Mouse (Mus musculus): Measurements from ENCODE around the gene Gm18596. TPM values are rescaled to one million over a fixed set of nuclear protein-coding genes. Genes with fewer than 3 reads are reported as not detected.
"Not testable (repeated sequence)": the region's sequence is repeated elsewhere in the genome, so short reads cannot be mapped to it uniquely, and the experiment has no call there.

Gene Gm18596
- polyA plus RNA-seq, 1 experiment from 2014 or later = not detected

DNA sequence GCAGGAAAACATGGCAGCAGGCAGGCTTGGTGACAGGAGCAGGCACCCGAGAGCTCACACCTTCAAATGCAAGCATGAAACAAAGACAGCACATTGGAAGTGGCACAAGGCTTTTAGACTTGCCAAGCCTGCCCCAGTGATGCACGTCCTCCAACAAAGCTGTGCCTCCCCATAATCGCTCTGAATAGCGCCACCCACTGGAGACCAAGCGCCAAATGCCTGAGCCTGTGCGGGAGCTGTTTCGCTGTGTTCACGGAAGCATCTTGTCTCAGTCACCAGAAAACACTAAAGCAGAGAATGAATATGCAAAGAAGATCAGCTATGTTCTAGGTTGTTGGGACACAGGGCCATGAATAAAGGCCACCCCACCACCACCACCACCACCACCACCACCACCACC, 17.6 kb downstream of the Gm18596 start:
- Histone ChIP-seq H3K4me1 (replicated peaks; ENCODE audit: control insufficient read depth, insufficient read depth, low read length) (no peaks in the 10 kb centered on the region), H3K4me3 (ENCODE audit: low read length) (no peak overlapping the region), H3K27me3 (ENCODE audit: control insufficient read depth, insufficient read depth, low read depth, low read length) (no peaks in the 10 kb centered on the region), H3K9ac (ENCODE audit: low read length) (no peak overlapping the region), H3K27ac (ENCODE audit: low read length) (no peak overlapping the region), H3K36me3 (ENCODE audit: control insufficient read depth, insufficient read depth, low read length) (no peaks in the 10 kb centered on the region), H3K9me3 (ENCODE audit: control insufficient read depth, low read length) (no peaks in the 10 kb centered on the region), H3K4me2 (ENCODE audit: low read depth, low read length) (no peak overlapping the region)
- WGBS = 73% methylated on average over 8 of the region's 8 CpGs
- no peak for ATAC-seq (ENCODE audit: low read depth)

DNA sequence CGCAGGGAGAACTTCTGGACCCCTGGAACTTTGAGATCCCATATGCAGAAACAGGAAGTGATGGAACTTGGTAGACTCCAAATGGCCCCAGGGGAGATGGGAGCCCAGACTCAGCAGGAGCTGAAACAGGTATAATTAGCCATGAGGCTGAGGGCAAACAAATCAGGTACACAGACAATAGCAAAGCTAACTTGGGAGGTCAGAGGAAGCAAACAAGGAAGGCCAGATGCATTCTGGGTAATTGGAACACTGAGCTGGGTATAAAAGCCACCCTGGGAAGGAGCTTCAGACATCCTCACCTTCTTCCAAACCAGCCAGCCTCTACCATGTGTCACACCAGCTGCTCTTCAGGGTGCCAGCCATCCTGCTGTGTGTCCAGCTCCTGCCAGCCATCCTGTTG, 22.1 kb downstream of the Gm18596 start, which contains the start of gene Krtap12-1:
TSS of gene Krtap12-1 (plus strand) at position 301 of the 400 bp plus-strand sequence.
- WGBS = 74% methylated on average over 1 of the region's 1 CpGs
- not testable (repeated sequence) for H3K27me3 ChIP-seq (ENCODE audit: control insufficient read depth, insufficient read depth, low read depth, low read length); ATAC-seq (ENCODE audit: low read depth); H3K4me2 ChIP-seq (ENCODE audit: low read depth, low read length); H3K27ac ChIP-seq (ENCODE audit: low read length); H3K4me1 ChIP-seq (replicated peaks; ENCODE audit: control insufficient read depth, insufficient read depth, low read length); H3K4me3 ChIP-seq (ENCODE audit: low read length); H3K36me3 ChIP-seq (ENCODE audit: control insufficient read depth, insufficient read depth, low read length); H3K9ac ChIP-seq (ENCODE audit: low read length); H3K9me3 ChIP-seq (ENCODE audit: control insufficient read depth, low read length)

DNA sequence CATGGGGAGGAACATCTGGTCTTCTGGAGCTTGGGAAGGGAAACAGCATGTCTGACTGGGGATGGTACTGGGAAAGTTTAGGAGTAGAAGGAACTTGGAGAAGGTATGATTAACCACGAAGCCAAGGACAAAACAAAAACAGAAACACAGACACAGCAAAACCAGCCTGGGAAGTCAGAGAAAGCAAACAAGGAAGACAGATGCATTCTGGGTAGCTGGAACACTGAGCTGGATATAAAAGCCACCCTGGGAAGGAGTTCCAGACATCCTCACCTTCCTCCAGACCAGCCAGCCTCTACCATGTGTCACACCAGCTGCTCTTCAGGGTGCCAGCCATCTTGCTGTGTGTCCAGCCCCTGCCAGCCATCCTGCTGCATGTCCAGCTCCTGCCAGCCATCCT, 26.9 kb downstream of the Gm18596 start, which contains the start of gene Gm10142:
TSS of gene Gm10142 (plus strand) at position 301 of the 400 bp plus-strand sequence.
- Histone ChIP-seq H3K4me1 (replicated peaks; ENCODE audit: control insufficient read depth, insufficient read depth, low read length) (no peaks in the 10 kb centered on the region), H3K27ac (ENCODE audit: low read length) (no peak within 1 kb of the TSS), H3K9ac (ENCODE audit: low read length) (no peak within 1 kb of the TSS), H3K9me3 (ENCODE audit: control insufficient read depth, low read length) (no peaks in the 10 kb centered on the region), H3K4me3 (ENCODE audit: low read length) (no peak within 1 kb of the TSS), H3K36me3 (ENCODE audit: control insufficient read depth, insufficient read depth, low read length) (no peaks in the 10 kb centered on the region), H3K27me3 (ENCODE audit: control insufficient read depth, insufficient read depth, low read depth, low read length) (no peaks in the 10 kb centered on the region), H3K4me2 (ENCODE audit: low read depth, low read length) (no peak within 1 kb of the TSS)
- no peak for ATAC-seq (ENCODE audit: low read depth)
- 88% methylated on average over 1 of the region's 1 CpGs for WGBS

DNA sequence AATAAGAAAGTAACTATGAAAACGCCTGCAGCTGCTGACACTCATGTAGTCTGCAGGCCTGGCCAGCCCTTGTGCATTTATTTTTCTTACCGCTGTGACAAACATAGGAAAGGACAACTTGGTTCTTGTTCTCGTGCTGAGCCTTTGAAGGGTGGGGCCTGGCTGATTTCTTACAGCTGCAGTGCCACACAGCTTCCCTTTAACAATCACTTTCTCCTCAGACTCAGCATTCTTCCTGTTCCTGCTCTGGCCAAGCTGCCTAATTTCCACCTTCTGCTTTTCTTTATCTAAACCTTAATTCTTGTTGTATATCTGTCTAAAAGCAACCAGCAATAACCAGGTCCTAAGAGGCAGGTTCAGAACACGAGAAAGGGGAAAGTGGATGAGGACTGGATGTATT, 28.7 kb downstream of the Gm18596 start:
- Histone ChIP-seq H3K9me3 (ENCODE audit: control insufficient read depth, low read length) (no peaks in the 10 kb centered on the region), H3K4me3 (ENCODE audit: low read length) (no peak overlapping the region), H3K27me3 (ENCODE audit: control insufficient read depth, insufficient read depth, low read depth, low read length) (no peaks in the 10 kb centered on the region), H3K9ac (ENCODE audit: low read length) (no peak overlapping the region), H3K27ac (ENCODE audit: low read length) (no peak overlapping the region), H3K4me2 (ENCODE audit: low read depth, low read length) (no peak overlapping the region), H3K4me1 (replicated peaks; ENCODE audit: control insufficient read depth, insufficient read depth, low read length) (no peaks in the 10 kb centered on the region), H3K36me3 (ENCODE audit: control insufficient read depth, insufficient read depth, low read length) (no peaks in the 10 kb centered on the region)
- WGBS = 55% methylated on average over 4 of the region's 4 CpGs
- no peak for ATAC-seq (ENCODE audit: low read depth)

DNA sequence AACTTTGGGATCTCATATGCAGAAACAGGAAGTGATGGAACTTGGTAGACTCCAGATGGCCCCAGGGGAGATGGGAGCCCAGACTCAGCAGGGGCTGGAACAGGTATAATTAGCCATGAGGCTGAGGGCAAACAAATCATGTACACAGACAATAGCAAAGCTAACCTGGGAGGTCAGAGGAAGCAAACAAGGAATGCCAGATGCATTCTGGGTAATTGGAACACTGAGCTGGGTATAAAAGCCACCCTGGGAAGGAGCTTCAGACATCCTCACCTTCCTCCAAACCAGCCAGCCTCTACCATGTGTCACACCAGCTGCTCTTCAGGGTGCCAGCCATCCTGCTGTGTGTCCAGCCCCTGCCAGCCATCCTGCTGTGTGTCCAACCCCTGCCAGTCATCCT, 31.3 kb downstream of the Gm18596 start, which contains the start of gene Gm10024:
TSS of gene Gm10024 (plus strand) at position 301 of the 400 bp plus-strand sequence.
- not testable (repeated sequence) for ATAC-seq (ENCODE audit: low read depth); H3K4me1 ChIP-seq (replicated peaks; ENCODE audit: control insufficient read depth, insufficient read depth, low read length); H3K9me3 ChIP-seq (ENCODE audit: control insufficient read depth, low read length); H3K4me2 ChIP-seq (ENCODE audit: low read depth, low read length); H3K27me3 ChIP-seq (ENCODE audit: control insufficient read depth, insufficient read depth, low read depth, low read length); H3K36me3 ChIP-seq (ENCODE audit: control insufficient read depth, insufficient read depth, low read length); H3K9ac ChIP-seq (ENCODE audit: low read length); H3K4me3 ChIP-seq (ENCODE audit: low read length); H3K27ac ChIP-seq (ENCODE audit: low read length)

DNA sequence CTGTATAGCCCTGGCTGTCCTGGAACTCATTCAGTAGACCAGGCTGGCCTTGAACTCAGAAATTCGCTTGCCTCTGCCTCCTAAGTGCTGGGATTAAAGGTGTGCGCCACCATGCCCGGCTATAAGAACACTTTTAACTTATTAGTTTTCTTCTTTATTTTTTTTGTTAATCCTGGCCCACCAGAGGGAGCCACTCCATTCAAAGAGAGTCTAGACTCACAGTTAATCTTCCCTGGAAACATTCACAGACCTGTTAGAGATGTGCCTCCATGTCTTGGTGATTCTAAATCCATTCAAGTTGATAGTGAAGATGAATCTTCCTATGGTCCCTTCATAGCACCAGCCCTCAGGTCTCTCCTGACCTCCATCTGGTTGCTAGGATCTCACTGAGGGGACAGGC, 32.6 kb downstream of the Gm18596 start:
- Histone ChIP-seq H3K4me2 (ENCODE audit: low read depth, low read length) (no peak overlapping the region), H3K27me3 (ENCODE audit: control insufficient read depth, insufficient read depth, low read depth, low read length) (no peaks in the 10 kb centered on the region), H3K4me1 (replicated peaks; ENCODE audit: control insufficient read depth, insufficient read depth, low read length) (no peaks in the 10 kb centered on the region), H3K4me3 (ENCODE audit: low read length) (no peak overlapping the region), H3K9ac (ENCODE audit: low read length) (no peak overlapping the region), H3K9me3 (ENCODE audit: control insufficient read depth, low read length) (no peaks in the 10 kb centered on the region), H3K36me3 (ENCODE audit: control insufficient read depth, insufficient read depth, low read length) (no peaks in the 10 kb centered on the region), H3K27ac (ENCODE audit: low read length) (no peak overlapping the region)
- ATAC-seq (ENCODE audit: low read depth) = no peak
- 71% methylated on average over 3 of the region's 3 CpGs for WGBS

DNA sequence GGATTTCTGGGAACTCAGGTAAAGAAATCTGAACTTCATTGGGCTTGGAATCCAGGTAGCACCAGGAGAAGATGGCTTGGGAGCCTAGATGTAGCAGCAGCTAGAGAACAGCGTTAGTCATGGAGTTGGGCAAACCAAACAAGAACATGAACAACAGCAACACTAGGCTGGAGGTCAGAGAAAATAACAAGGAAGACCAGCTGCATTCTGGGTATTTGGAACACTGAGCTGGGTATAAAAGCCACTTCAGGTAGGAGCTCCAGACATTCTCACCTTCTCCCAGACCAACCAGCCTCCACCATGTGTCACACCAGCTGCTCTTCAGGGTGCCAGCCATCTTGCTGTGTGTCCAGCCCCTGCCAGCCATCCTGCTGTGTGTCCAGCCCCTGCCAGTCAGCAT, 36.1 kb downstream of the Gm18596 start, which contains the start of gene Gm10272:
TSS of gene Gm10272 (plus strand) at position 301 of the 400 bp plus-strand sequence.
- WGBS = 83% methylated on average over 1 of the region's 1 CpGs
- no peak for ATAC-seq (ENCODE audit: low read depth)
- no peaks in the 10 kb centered on the region for H3K36me3 ChIP-seq (ENCODE audit: control insufficient read depth, insufficient read depth, low read length)
- no peak within 1 kb of the TSS for H3K4me3 ChIP-seq (ENCODE audit: low read length)
- no peak within 1 kb of the TSS for H3K27ac ChIP-seq (ENCODE audit: low read length)
- no peaks in the 10 kb centered on the region for H3K9me3 ChIP-seq (ENCODE audit: control insufficient read depth, low read length)
- no peaks in the 10 kb centered on the region for H3K27me3 ChIP-seq (ENCODE audit: control insufficient read depth, insufficient read depth, low read depth, low read length)
- no peak within 1 kb of the TSS for H3K9ac ChIP-seq (ENCODE audit: low read length)
- no peaks in the 10 kb centered on the region for H3K4me1 ChIP-seq (replicated peaks; ENCODE audit: control insufficient read depth, insufficient read depth, low read length)
- H3K4me2 ChIP-seq (ENCODE audit: low read depth, low read length) = no peak within 1 kb of the TSS

DNA sequence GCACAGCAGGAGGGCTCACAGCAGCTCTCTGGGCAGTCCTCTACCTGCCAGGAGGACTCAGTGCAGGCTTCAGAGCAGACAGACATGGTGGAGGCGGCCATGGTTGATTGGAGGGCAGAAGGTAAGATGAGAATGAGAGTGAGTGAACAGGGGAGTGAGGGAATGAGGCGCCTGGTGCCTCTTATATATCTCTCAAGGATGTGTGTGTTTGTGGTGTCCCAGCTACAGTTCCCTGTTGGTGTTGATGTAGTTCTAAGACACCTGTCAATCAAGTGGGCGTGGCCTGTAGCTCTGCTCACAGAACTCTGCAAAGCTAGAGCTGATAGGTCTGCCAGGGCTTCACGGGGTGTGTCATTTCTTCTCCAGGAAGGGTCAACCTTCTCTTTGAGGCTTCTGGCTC, 45.3 kb downstream of the Gm18596 start, which contains the start of gene Gm9508:
TSS of gene Gm9508 (minus strand) at position 101 of the 400 bp plus-strand sequence.
- no peak for ATAC-seq (ENCODE audit: low read depth)
- no peaks in the 10 kb centered on the region for H3K4me1 ChIP-seq (replicated peaks; ENCODE audit: control insufficient read depth, insufficient read depth, low read length)
- H3K9me3 ChIP-seq (ENCODE audit: control insufficient read depth, low read length) = peaks cover 3% of the 10 kb centered on the region; the same call in 1 of the 2 replicates
- H3K36me3 ChIP-seq (ENCODE audit: control insufficient read depth, insufficient read depth, low read length) = no peaks in the 10 kb centered on the region
- 28% methylated on average over 4 of the region's 4 CpGs for WGBS
- no peaks in the 10 kb centered on the region; the same call in 1 of the 2 replicates for H3K27me3 ChIP-seq (ENCODE audit: control insufficient read depth, insufficient read depth, low read depth, low read length)
- no peak within 1 kb of the TSS for H3K27ac ChIP-seq (ENCODE audit: low read length)
- no peak within 1 kb of the TSS for H3K4me2 ChIP-seq (ENCODE audit: low read depth, low read length)
- H3K4me3 ChIP-seq (ENCODE audit: low read length) = no peak within 1 kb of the TSS
- H3K9ac ChIP-seq (ENCODE audit: low read length) = no peak within 1 kb of the TSS

Data from lung, embryonic 16.5 days (tissue).